Mouse (Mus musculus) hindbrain, embryonic 14.5 days (tissue): ENCODE measurements around the gene Fam20a. TPM values are rescaled to one million over a fixed set of nuclear protein-coding genes. Genes with fewer than 3 reads are reported as not detected.

ENCODE experiments used
- ATAC-seq: fragments of 200-750 bp; cut with Nextera tagmentation; 2 replicates; pipeline ENCODE4 v1.8.0; 2017; ENCODE audit warnings: moderate number of reproducible peaks, mild to moderate bottlenecking, moderate TSS enrichment, moderate library complexity; ENCODE audit not compliant: low FRiP score
- DNase-seq: peaks from one replicate; pipeline ENCODE4 v3.0.0-alpha.2; 2015; ENCODE audit warnings: low spot score
- H3K27ac ChIP-seq: fragments of 300-500 bp; sonication (generic); 2 replicates; pipeline ENCODE4 v1.5.1; 2014; ENCODE audit warnings: mild to moderate bottlenecking, moderate library complexity
- H3K27me3 ChIP-seq: fragments of 300-500 bp; sonication (generic); 2 replicates; pipeline ENCODE4 v1.6.1; 2014; ENCODE audit warnings: mild to moderate bottlenecking, low read length, mixed read lengths; ENCODE audit not compliant: control insufficient read depth, insufficient read depth
- H3K36me3 ChIP-seq: fragments of 300-500 bp; sonication (generic); replicated peaks from 2 replicates; pipeline ENCODE4 v1.6.1; 2014; ENCODE audit not compliant: control insufficient read depth, insufficient read depth
- H3K4me1 ChIP-seq: fragments of 300-500 bp; sonication (generic); replicated peaks from 2 replicates; pipeline ENCODE4 v1.6.1; 2014; ENCODE audit warnings: antibody characterized with exemption, low read length, mixed read lengths; ENCODE audit not compliant: control insufficient read depth, insufficient read depth
- H3K4me2 ChIP-seq: fragments of 300-500 bp; sonication (generic); replicated peaks from 2 replicates; pipeline ENCODE4 v1.6.1; 2014; ENCODE audit warnings: mild to moderate bottlenecking, moderate library complexity
- H3K4me3 ChIP-seq: fragments of 300-500 bp; sonication (generic); replicated peaks from 2 replicates; pipeline ENCODE4 v1.5.1; 2014; ENCODE audit warnings: mild to moderate bottlenecking, low read length
- H3K9ac ChIP-seq: fragments of 300-500 bp; sonication (generic); 2 replicates; pipeline ENCODE4 v1.6.1; 2014
- H3K9me3 ChIP-seq: fragments of 300-500 bp; sonication (generic); 2 replicates; pipeline ENCODE4 v1.6.1; 2016; ENCODE audit warnings: low read length; ENCODE audit not compliant: control insufficient read depth
- WGBS: fragments of 180-500 bp; shearing (Covaris S2); extraction: QIAGEN DNeasy Blood & Tissue Kit; methylation state at CpG from one replicate; pipeline ENCODE4 v1.1.7; 2014; 5-methylcytosine and 5-hydroxymethylcytosine counted together
- polyA plus RNA-seq: library from polyadenylated mRNA; unstranded; fragments of >200 nt; fragmentation: Nextera tagmentation; extraction: Ambion mirVana; gene quantifications from 2 replicates; pipeline ENCODE4 v1.2.1, GENCODE M21; 2014

Gene Fam20a
- polyA plus RNA-seq, 1 experiment from 2014 or later = 5.0 TPM

- ATAC-seq (no peak), DNase-seq (no peak)
- Histone ChIP-seq H3K4me1 (peaks cover 9% of the 10 kb centered on the region), H3K4me2 (no peak overlapping the region), H3K4me3 (no peak overlapping the region), H3K9ac (no peak overlapping the region), H3K9me3 (no peaks in the 10 kb centered on the region), H3K27me3 (no peaks in the 10 kb centered on the region), H3K27ac (no peak overlapping the region), H3K36me3 (no peaks in the 10 kb centered on the region)
- WGBS = 79% methylated on average over 9 of the region's 9 CpGs
Observed at GRCm38 (mm10) chr11:109706055-109706412, 16.0 kb downstream of the Fam20a start.

- H3K27ac ChIP-seq = peak overlapping the region; percentile 14; the same call in 1 of the 2 replicates
- no peaks in the 10 kb centered on the region for H3K36me3 ChIP-seq
- ATAC-seq = no peak; the same call in 1 of the 2 replicates
- peaks cover 9% of the 10 kb centered on the region for H3K4me1 ChIP-seq
- no peak overlapping the region for H3K4me2 ChIP-seq
- no peak overlapping the region for H3K9ac ChIP-seq
- 65% methylated on average over 9 of the region's 9 CpGs for WGBS
- H3K9me3 ChIP-seq = no peaks in the 10 kb centered on the region
- no peak for DNase-seq
- no peak overlapping the region for H3K4me3 ChIP-seq
- no peaks in the 10 kb centered on the region for H3K27me3 ChIP-seq
Observed at GRCm38 (mm10) chr11:109705336-109706054, 16.6 kb downstream of the Fam20a start.

- H3K27ac ChIP-seq = peak overlapping the region; percentile 14; the same call in 1 of the 2 replicates
- H3K4me1 ChIP-seq = peaks cover 9% of the 10 kb centered on the region
- 75% methylated on average over 22 of the region's 22 CpGs for WGBS
- H3K9me3 ChIP-seq = no peaks in the 10 kb centered on the region
- H3K9ac ChIP-seq = no peak overlapping the region
- no peaks in the 10 kb centered on the region for H3K27me3 ChIP-seq
- H3K4me3 ChIP-seq = no peak overlapping the region
- H3K4me2 ChIP-seq = no peak overlapping the region
- DNase-seq (no peak), ATAC-seq (no peak)
- no peaks in the 10 kb centered on the region for H3K36me3 ChIP-seq
Observed at GRCm38 (mm10) chr11:109704311-109705205, 17.5 kb downstream of the Fam20a start.

GRCm38 (mm10) chr11:109703845-109704244, 18.2 kb downstream of the Fam20a start:
- Histone ChIP-seq H3K36me3 (no peaks in the 10 kb centered on the region), H3K27ac (no peak overlapping the region), H3K4me3 (no peak overlapping the region), H3K27me3 (no peaks in the 10 kb centered on the region), H3K4me1 (peaks cover 9% of the 10 kb centered on the region), H3K4me2 (no peak overlapping the region), H3K9me3 (no peaks in the 10 kb centered on the region), H3K9ac (no peak overlapping the region)
- ATAC-seq (no peak), DNase-seq (no peak)
- 74% methylated on average over 9 of the region's 9 CpGs for WGBS

- ATAC-seq (no peak), DNase-seq (no peak)
- peaks cover 9% of the 10 kb centered on the region for H3K4me1 ChIP-seq
- no peaks in the 10 kb centered on the region for H3K36me3 ChIP-seq
- H3K27ac ChIP-seq = no peak overlapping the region
- no peak overlapping the region for H3K4me3 ChIP-seq
- H3K27me3 ChIP-seq = no peaks in the 10 kb centered on the region
- no peak overlapping the region for H3K4me2 ChIP-seq
- no peak overlapping the region for H3K9ac ChIP-seq
- WGBS = 41% methylated on average over 10 of the region's 10 CpGs
- H3K9me3 ChIP-seq = no peaks in the 10 kb centered on the region
Observed at GRCm38 (mm10) chr11:109702031-109702815, 19.9 kb downstream of the Fam20a start.

- Histone ChIP-seq H3K27me3 (no peaks in the 10 kb centered on the region), H3K4me1 (peaks cover 9% of the 10 kb centered on the region), H3K36me3 (no peaks in the 10 kb centered on the region), H3K4me2 (no peak overlapping the region), H3K9me3 (no peaks in the 10 kb centered on the region), H3K4me3 (no peak overlapping the region), H3K27ac (no peak overlapping the region), H3K9ac (no peak overlapping the region)
- WGBS = 65% methylated on average over 6 of the region's 6 CpGs
- no peak for DNase-seq
- ATAC-seq = no peak
Observed at GRCm38 (mm10) chr11:109700761-109701160, 21.3 kb downstream of the Fam20a start.

GRCm38 (mm10) chr11:109699784-109700183, 22.3 kb downstream of the Fam20a start:
- Histone ChIP-seq H3K27ac (no peak overlapping the region), H3K9me3 (no peaks in the 10 kb centered on the region), H3K4me3 (no peak overlapping the region), H3K4me1 (peaks cover 4% of the 10 kb centered on the region), H3K9ac (no peak overlapping the region), H3K36me3 (no peaks in the 10 kb centered on the region), H3K27me3 (no peaks in the 10 kb centered on the region), H3K4me2 (no peak overlapping the region)
- WGBS = 64% methylated on average over 2 of the region's 2 CpGs
- DNase-seq (no peak), ATAC-seq (no peak)

GRCm38 (mm10) chr11:109698740-109699139, 23.3 kb downstream of the Fam20a start:
- Histone ChIP-seq H3K9ac (no peak overlapping the region), H3K4me1 (peaks cover 4% of the 10 kb centered on the region; the same call in 1 of the 2 replicates), H3K4me2 (no peak overlapping the region), H3K4me3 (no peak overlapping the region), H3K9me3 (no peaks in the 10 kb centered on the region), H3K36me3 (no peaks in the 10 kb centered on the region), H3K27me3 (no peaks in the 10 kb centered on the region), H3K27ac (no peak overlapping the region)
- WGBS = 90% methylated on average over 10 of the region's 10 CpGs
- ATAC-seq (no peak), DNase-seq (no peak)
